Mouse (Mus musculus) limb, embryonic 11.5 days (tissue): ENCODE measurements at regions not wholly inside any gene's neighbourhood (a gene's known extent, or its start where the extent isn't known, plus 50 kb on each side); places are given as distances from the start of the nearest gene placed in this dataset.
A peak's percentile ranks its signal among the peaks of the same experiment; 100 is the strongest.
"Not testable (repeated sequence)": the region's sequence is repeated elsewhere in the genome, so short reads cannot be mapped to it uniquely, and the experiment has no call there.

Experiments used
- ATAC-seq: fragments of 200-750 bp; cut with Nextera tagmentation; 2 replicates; pipeline ENCODE4 v1.8.0; 2017; ENCODE audit warnings: low read depth; ENCODE audit not compliant: insufficient number of reproducible peaks, low FRiP score, low TSS enrichment
- DNase-seq: peaks from one replicate; pipeline ENCODE4 v3.0.0-alpha.2; 2015; ENCODE audit warnings: low spot score
- H3K27ac ChIP-seq: fragments of 300-500 bp; sonication (generic); replicated peaks from 2 replicates; pipeline ENCODE4 v1.5.1; 2014; ENCODE audit warnings: low read depth, mild to moderate bottlenecking, low read length
- H3K27me3 ChIP-seq: fragments of 300-500 bp; sonication (generic); 2 replicates; pipeline ENCODE4 v1.6.1; 2014; ENCODE audit warnings: mild to moderate bottlenecking, low read length, mixed read lengths; ENCODE audit not compliant: control insufficient read depth, insufficient read depth
- H3K36me3 ChIP-seq: fragments of 300-500 bp; sonication (generic); 2 replicates; pipeline ENCODE4 v1.6.1; 2014; ENCODE audit warnings: mild to moderate bottlenecking, low read length, moderate library complexity, mixed read lengths; ENCODE audit not compliant: control insufficient read depth, insufficient read depth
- H3K4me1 ChIP-seq: fragments of 300-500 bp; sonication (generic); 2 replicates; pipeline ENCODE4 v1.6.1; 2014; ENCODE audit warnings: low read length, mixed read lengths; ENCODE audit not compliant: control insufficient read depth, insufficient read depth
- H3K4me2 ChIP-seq: fragments of 300-500 bp; sonication (generic); 2 replicates; pipeline ENCODE4 v1.6.1; 2014; ENCODE audit warnings: low read depth, mild to moderate bottlenecking, moderate library complexity; ENCODE audit not compliant: severe bottlenecking
- H3K4me3 ChIP-seq: fragments of 300-500 bp; sonication (generic); 2 replicates; pipeline ENCODE4 v1.5.1; 2014; ENCODE audit warnings: low read depth, low read length
- H3K9ac ChIP-seq: fragments of 300-500 bp; sonication (generic); 2 replicates; pipeline ENCODE4 v1.6.1; 2014; ENCODE audit warnings: mild to moderate bottlenecking, low read length
- H3K9me3 ChIP-seq: fragments of 300-500 bp; sonication (generic); 2 replicates; pipeline ENCODE4 v1.6.1; 2016; ENCODE audit warnings: low read length; ENCODE audit not compliant: control insufficient read depth
- WGBS: fragments of 180-500 bp; shearing (Covaris S2); extraction: QIAGEN DNeasy Blood & Tissue Kit; methylation state at CpG from one replicate; pipeline ENCODE4 v1.1.7; 2014; 5-methylcytosine and 5-hydroxymethylcytosine counted together

DNA sequence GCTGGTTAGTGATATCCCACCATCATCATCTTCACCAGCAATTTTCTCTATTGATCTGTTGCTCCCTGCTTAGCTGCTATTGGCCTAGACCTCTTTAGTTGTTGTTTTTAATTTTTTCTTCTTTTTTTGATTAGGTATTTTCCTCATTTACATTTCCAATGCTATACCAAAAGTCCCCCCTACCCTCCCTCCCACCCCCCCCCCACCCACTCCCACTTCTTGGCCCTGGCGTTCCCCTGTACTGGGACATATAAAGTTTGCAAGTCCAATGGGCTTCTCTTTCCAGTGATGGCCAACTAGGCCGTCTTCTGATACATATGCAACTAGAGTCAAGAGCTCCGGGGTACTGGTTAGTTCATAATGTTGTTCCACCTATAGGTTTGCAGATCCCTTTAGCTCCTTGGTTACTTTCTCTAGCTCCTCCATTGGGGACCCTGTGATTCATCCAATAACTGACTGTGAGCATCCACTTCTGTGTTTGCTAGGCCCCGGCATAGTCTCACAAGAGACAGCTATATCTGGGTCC lies 386.7 kb upstream of the Pcdh10 start:
- H3K4me3 ChIP-seq, H3K9ac ChIP-seq, H3K36me3 ChIP-seq, H3K27me3 ChIP-seq, H3K4me1 ChIP-seq, H3K27ac ChIP-seq, DNase-seq, H3K4me2 ChIP-seq, H3K9me3 ChIP-seq: not testable (repeated sequence)
- 82% methylated on average over 4 of the region's 4 CpGs for WGBS
- ATAC-seq, result peak; percentile 94
